Mouse (Mus musculus): ENCODE data around the gene Apc2.
A peak's percentile ranks its signal among the peaks of the same experiment; 100 is the strongest.
"Not testable (repeated sequence)": the region's sequence is repeated elsewhere in the genome, so short reads cannot be mapped to it uniquely, and the experiment has no call there.

The Apc2 gene

GRCm38 (mm10) chr10:80295618-80296425, at the start of gene Apc2:
Gene Apc2 (plus strand): TSS chr10:80295977.
- DNase-seq: peak; percentile 80 to 84

GRCm38 (mm10) chr10:80247849-80248248, 47.9 kb upstream of the Apc2 start:
- DNase-seq: peak in 1 of 2 experiments; percentile 48

- DNase-seq: not testable (repeated sequence)
Observed at GRCm38 (mm10) chr10:80248437-80248836, 47.3 kb upstream of the Apc2 start.

GRCm38 (mm10) chr10:80248971-80249640, 46.7 kb upstream of the Apc2 start, which contains the start of gene Ndufs7:
Gene Ndufs7 (plus strand): TSS chr10:80249121.
- DNase-seq: peak; percentile 95

GRCm38 (mm10) chr10:80250059-80250458, 45.7 kb upstream of the Apc2 start:
- DNase-seq: no peak

DNA sequence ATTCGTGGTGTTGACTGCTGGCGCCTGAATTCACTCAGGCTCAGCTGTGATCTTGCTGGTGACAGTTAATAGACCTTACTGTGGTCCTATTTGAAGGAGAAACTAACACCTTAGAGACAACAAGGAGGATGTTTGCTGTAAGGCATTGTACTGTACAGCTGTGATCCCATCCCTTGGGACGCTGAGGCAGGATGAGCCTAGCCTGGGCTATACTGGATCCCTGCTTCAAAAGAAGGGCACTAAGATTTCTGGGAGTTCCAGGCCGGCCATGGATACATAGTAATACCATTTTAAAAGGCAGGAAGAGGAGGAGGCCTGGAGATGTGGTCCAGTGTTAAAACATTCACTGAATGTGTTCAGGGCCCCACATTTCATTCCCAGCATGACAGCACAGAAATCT, 45.2 kb upstream of the Apc2 start:
- DNase-seq: no peak

GRCm38 (mm10) chr10:80252011-80252410, 43.8 kb upstream of the Apc2 start:
- DNase-seq: no peak

- no peak for DNase-seq
Observed at GRCm38 (mm10) chr10:80252493-80253274, 43.1 kb upstream of the Apc2 start.

- no peak for DNase-seq
Observed at GRCm38 (mm10) chr10:80253551-80253950, 42.2 kb upstream of the Apc2 start.

DNA sequence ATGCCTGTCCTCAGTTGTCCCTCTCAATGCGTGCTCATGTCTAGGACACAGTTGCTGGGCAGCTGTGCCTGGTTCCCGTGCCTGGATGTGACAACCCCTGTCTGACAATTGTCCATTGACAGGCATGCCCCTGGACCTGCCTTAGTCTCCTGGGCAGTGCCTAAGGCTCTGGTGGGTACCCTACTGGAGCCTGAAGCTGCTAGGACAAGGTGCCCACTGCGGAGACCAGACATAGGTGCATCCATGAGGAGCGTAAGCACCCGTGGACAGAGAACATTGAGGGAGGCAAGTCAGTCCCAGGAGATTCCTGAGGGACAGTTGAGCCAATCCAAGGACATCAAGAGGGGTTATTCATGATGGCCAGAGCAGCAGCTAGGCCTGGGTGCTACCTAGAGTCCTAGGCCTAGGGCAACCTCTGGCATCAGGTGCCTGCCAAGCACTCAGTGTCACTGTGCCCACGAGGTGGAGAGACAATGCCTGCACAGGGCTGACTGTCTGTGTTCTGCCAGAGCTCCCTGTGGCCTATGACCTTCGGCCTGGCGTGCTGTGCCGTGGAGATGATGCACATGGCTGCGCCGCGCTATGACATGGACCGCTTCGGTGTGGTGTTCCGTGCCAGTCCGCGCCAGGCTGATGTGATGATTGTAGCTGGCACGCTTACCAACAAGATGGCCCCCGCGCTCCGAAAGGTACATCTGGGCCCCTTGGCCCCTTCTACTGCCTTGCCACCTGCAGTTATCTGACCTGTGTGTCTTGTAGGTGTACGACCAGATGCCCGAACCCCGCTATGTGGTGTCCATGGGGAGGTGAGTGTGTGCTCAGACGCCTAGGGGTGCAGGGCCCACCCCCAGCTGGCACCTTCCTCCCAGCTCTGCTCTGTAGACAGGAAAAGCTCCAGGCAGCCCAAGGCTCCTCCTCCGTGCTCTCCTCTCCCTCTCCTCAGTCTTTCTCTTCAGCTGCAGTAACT, 41.2 kb upstream of the Apc2 start:
- DNase-seq: peak in 1 of 2 experiments; percentile 41

- DNase-seq: peak; percentile 70 to 79
Observed at GRCm38 (mm10) chr10:80255881-80256535, 39.8 kb upstream of the Apc2 start.

GRCm38 (mm10) chr10:80257936-80258335, 37.8 kb upstream of the Apc2 start:
- peak in 1 of 2 experiments; percentile 55 for DNase-seq

GRCm38 (mm10) chr10:80258752-80259462, 36.9 kb upstream of the Apc2 start:
- no peak for DNase-seq

GRCm38 (mm10) chr10:80259463-80259805, 36.3 kb upstream of the Apc2 start:
- DNase-seq: peak in 1 of 2 experiments; percentile 49

DNA sequence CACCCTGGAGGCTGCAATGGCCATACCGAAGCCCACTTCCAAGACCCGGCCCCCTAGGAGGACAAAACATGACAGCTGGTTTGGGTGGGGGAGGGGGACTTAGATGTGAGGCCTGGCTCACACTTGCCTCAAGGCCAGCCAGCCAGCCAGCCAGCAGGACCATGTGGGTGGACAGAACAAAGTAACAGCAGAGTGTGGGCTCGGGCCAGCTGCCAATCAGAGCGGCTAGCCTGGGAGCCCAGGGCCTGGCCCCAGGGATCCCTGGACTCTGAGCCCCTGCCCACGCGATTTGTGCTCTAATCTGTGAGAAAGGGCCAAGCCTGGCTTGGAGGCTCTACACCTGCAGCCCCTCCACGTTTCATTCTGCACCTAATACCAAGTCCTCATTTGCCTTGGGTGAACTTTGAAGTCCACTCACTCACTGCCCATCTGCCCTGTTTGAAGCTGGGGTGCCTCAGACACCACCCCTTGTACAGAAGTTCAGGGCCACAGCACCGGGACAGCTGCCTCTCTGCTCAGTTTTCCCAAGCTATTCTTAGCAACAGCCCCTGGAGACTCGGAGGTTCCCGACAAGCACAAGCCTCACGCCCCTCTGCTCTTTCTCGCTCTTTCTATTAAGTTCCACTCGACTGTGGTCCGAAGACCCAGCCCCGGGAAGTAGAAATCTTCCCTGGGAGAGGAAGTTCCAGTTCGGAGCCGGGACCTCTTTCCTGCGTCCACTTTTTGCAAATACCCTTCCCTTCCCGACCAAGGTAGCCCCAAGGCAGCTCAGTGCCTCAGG, 35.7 kb upstream of the Apc2 start:
- peak; percentile 83 to 94 for DNase-seq

- peak; percentile 98 to 99 for DNase-seq
Observed at GRCm38 (mm10) chr10:80260642-80261584, 34.9 kb upstream of the Apc2 start, which contains the start of the genes Gamt and Dazap1. Gene Gamt (minus strand): TSS chr10:80261012. Gene Dazap1 (plus strand): TSS chr10:80261486.

DNA sequence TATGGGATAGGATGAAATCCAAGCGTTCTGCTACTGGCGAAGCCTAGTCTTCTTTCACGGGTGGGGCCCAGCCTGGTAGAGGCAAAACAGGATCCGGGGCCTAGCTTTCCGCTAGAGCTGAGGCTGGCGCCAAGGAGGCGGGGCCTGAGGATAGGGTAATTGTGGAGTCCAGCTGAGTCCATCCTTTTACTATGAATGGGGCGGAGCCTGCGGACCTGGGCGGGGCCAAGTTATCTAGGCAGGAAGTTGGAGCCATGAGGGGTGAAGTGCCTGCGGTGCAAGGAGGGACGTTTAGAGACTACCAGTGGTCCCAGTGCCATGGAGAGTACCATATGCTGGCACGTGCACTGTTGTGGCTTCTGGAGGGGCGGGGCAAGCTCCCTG, 34.2 kb upstream of the Apc2 start:
- DNase-seq: peak; percentile 99 to 100

- DNase-seq: no peak
Observed at GRCm38 (mm10) chr10:80262169-80262568, 33.6 kb upstream of the Apc2 start.
